Mouse (Mus musculus) thymus, postnatal 36 days (tissue): ENCODE data around the gene Il13ra2.
"Not testable (repeated sequence)": the region's sequence is repeated elsewhere in the genome, so short reads cannot be mapped to it uniquely, and the experiment has no call there.

Source experiments
- DNase-seq, 2 experiments: peaks; one replicate each; pipeline ENCODE4 v3.0.0; 2022; ENCODE audit warnings: mixed read lengths in 2 of 2

Il13ra2 gene

DNA sequence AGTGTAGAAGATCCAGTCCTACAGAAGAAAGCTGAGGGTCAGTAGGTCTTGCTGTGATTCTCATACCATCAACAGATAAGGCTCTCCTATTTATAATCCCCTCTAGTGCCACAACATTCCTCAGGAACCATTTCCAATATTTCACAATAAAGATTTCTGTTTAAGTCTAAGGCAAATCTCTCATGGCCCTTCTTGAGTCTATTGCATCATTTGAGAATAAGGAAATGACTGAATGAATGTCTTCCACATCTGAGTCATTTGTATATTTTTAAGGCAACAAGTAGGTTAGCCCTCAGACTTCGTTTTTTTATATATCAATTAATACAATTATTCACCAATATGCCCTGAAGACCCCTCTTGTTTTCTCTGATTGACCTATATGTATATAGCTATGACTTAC lies at the start of gene Il13ra2:
Gene Il13ra2, minus strand, starts transcription at position 64 of the 400 bp plus-strand sequence.
- DNase-seq: no peak

DNA sequence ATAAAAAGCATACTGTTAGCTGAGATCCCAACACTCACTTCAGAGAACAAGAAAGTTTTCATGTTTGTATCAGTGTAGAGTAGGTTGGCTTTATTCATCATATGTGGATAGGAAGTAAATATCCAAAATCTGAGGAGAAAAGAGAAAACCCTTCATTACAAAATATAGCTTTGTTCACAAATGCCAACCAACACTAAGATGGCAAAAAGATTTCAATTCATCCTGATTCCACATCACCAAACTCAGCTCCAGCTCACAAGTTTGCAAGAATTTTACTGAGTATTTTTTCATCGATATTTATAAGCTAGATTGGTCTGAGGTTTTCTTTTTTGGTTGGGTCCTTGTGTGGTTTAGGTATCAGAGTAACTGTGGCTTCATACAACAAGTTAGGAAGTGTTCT lies 24.6 kb upstream of the Il13ra2 start, which contains the start of gene Vmn1r239-ps:
Gene Vmn1r239-ps, minus strand, starts transcription at position 101 of the 400 bp plus-strand sequence.
- DNase-seq: not testable (repeated sequence)

DNA sequence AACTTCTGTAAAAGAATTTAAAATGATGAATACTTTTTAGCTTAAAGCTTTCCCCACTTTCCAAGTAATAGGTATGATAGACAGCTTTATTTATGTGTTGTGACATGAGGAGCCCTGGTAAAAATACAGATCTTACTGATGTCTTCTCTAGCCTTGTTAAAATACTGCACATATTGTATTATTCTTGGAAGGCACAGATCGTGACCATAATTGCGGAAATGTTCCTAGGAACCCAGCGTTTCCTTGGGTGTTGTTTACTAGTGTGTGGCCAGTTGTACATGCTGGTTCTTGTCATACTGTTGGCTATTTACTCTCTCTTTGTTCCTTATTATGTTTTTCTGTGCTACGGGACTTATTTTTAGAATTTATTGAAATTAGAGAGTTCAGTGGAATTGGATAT lies 14.4 kb upstream of the Il13ra2 start:
- DNase-seq: no peak

DNA sequence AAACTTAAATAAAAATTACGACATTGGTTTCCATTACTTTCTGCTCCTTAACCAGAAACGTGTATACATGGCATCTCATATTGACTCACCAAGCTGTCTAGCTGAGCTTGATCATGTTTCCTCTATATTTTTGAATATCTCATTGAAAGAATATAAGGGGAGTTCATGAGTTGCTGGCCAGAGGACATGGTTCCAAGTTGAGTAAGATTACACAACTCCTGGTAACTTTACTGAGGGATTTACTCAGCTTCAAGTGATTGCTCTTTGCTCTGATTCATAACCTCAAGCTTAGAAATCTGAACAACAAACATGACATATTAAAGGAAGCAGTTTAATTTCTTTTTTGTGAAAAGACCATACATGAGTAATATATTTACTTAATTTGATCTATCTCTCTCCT lies 6.4 kb upstream of the Il13ra2 start:
- no peak for DNase-seq

DNA sequence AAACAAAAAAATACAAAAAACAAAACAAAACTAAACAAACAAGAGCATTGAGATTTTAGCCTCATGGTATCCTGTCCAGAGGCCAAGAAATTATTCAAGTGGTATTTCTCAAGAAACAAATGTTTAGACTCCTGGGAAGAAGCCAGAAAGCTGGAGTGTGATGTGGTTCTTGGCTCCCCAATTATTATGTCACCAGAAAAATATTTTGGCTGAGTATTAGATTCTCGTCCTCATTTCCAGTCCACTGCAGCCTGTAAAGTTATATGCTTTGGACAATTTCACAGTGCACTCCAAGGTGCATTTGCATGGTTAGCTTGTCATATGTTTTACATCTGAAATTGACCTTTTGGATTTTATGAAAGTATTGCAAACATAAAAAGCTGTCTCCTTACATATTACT lies 761 bp upstream of the Il13ra2 start:
- DNase-seq: no peak

DNA sequence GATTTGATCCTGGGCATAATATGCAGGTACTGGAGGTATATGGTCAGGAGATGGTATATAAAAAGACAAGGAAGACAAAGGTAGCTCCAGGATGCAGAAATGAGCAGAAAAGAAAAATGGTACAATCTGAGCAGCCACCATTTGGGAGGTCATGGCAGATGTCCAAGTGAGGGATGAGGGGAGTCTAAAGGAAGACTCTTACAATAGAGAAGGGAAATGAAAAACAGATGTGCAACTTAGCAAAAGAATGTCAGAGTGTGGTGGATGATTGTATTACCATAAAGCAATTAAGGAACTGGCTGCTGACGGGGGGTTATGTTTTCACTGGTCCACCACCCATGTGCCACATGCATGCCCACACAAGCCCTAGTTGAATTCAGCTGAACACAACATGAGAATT lies 35.5 kb downstream of the Il13ra2 start:
- DNase-seq: no peak

DNA sequence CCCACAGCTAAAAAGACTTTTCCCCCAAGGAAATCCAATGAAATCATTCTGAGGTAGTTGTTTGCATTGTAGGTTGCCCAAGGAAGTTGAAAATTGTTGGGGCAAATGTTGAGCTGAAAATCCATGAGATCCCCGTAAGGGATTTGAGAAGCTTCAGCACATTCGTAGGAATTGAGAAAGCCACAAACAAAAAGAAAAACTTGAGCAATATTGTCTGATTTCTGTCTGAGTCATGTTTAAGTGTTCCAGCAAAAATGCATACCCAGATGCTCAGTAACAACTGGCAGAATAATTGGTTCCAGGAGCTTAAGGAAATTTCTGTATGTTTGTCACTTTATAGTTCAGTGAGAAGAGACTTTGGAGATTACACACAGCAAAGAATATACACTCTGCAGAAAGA lies 79.8 kb downstream of the Il13ra2 start:
- DNase-seq: no peak
